Mouse (Mus musculus) hindbrain, embryonic 13.5 days (tissue): Measurements from ENCODE around the gene Comt. TPM values are rescaled to one million over a fixed set of nuclear protein-coding genes. Genes with fewer than 3 reads are reported as not detected.

Source experiments
- ATAC-seq: fragments of 200-750 bp; cut with Nextera tagmentation; 2 replicates; pipeline ENCODE4 v1.8.0; 2017; ENCODE audit warnings: moderate TSS enrichment; ENCODE audit not compliant: low FRiP score
- H3K27ac ChIP-seq: fragments of 300-500 bp; sonication (generic); 2 replicates; pipeline ENCODE4 v1.5.1; 2015; ENCODE audit warnings: inconsistent platforms, mild to moderate bottlenecking, moderate library complexity
- H3K27me3 ChIP-seq: fragments of 300-500 bp; sonication (generic); 2 replicates; pipeline ENCODE4 v1.6.1; 2015; ENCODE audit warnings: mild to moderate bottlenecking, inconsistent platforms
- H3K36me3 ChIP-seq: fragments of 300-500 bp; sonication (generic); 2 replicates; pipeline ENCODE4 v1.6.1; 2015; ENCODE audit warnings: mild to moderate bottlenecking, inconsistent platforms
- H3K4me1 ChIP-seq: fragments of 300-500 bp; sonication (generic); replicated peaks from 2 replicates; pipeline ENCODE4 v1.6.1; 2015; ENCODE audit warnings: inconsistent platforms
- H3K4me2 ChIP-seq: fragments of 300-500 bp; sonication (generic); 2 replicates; pipeline ENCODE4 v1.6.1; 2015; ENCODE audit warnings: inconsistent platforms, mild to moderate bottlenecking, moderate library complexity
- H3K4me3 ChIP-seq: fragments of 300-500 bp; sonication (generic); 2 replicates; pipeline ENCODE4 v1.5.1; 2015; ENCODE audit warnings: mild to moderate bottlenecking, inconsistent platforms
- H3K9ac ChIP-seq: fragments of 300-500 bp; sonication (generic); 2 replicates; pipeline ENCODE4 v1.6.1; 2015; ENCODE audit warnings: mild to moderate bottlenecking, inconsistent platforms
- H3K9me3 ChIP-seq: fragments of 300-500 bp; sonication (generic); 2 replicates; pipeline ENCODE4 v1.6.1; 2016; ENCODE audit warnings: inconsistent platforms
- WGBS: fragments of 180-500 bp; shearing (Covaris S2); methylation state at CpG from one replicate; pipeline ENCODE4 v1.1.7; 2015; 5-methylcytosine and 5-hydroxymethylcytosine counted together
- polyA plus RNA-seq: library from polyadenylated mRNA; unstranded; fragments of >200 nt; fragmentation: Nextera tagmentation; extraction: Ambion mirVana; gene quantifications from 2 replicates; pipeline ENCODE4 v1.2.1, GENCODE M21; 2015

Gene Comt
- polyA plus RNA-seq, 1 experiment from 2014 or later, result 85.9 TPM

DNA sequence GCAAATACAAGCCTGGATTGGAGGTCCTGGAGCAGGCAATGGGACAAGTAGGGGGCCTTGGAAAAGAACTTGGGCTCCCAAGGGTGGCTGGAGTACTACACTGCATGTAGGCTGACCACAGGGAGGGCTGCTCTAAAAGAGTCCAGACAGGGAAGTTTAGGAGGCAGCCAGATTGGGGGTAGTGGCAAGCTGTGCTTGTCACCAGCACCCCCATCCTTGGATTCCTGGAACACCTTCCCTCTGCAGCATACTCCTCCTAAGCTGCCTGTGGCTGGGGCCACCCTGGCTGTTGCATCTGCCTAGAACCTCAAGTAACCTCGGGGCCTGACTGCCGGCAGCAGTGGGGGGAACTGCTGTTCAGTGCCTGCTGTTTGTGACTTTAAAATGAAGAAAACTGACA lies 20.8 kb downstream of the Comt start:
- Histone ChIP-seq H3K9me3 (no peaks in the 10 kb centered on the region), H3K4me1 (peaks cover 53% of the 10 kb centered on the region), H3K9ac (peak overlapping the region; percentile 21; the same call in 1 of the 2 replicates), H3K27me3 (no peaks in the 10 kb centered on the region), H3K27ac (peak overlapping the region; percentile 66), H3K4me3 (no peak overlapping the region), H3K4me2 (no peak overlapping the region), H3K36me3 (peaks cover 82% of the 10 kb centered on the region)
- ATAC-seq, result no peak
- WGBS, result 63% methylated on average over 2 of the region's 2 CpGs

DNA sequence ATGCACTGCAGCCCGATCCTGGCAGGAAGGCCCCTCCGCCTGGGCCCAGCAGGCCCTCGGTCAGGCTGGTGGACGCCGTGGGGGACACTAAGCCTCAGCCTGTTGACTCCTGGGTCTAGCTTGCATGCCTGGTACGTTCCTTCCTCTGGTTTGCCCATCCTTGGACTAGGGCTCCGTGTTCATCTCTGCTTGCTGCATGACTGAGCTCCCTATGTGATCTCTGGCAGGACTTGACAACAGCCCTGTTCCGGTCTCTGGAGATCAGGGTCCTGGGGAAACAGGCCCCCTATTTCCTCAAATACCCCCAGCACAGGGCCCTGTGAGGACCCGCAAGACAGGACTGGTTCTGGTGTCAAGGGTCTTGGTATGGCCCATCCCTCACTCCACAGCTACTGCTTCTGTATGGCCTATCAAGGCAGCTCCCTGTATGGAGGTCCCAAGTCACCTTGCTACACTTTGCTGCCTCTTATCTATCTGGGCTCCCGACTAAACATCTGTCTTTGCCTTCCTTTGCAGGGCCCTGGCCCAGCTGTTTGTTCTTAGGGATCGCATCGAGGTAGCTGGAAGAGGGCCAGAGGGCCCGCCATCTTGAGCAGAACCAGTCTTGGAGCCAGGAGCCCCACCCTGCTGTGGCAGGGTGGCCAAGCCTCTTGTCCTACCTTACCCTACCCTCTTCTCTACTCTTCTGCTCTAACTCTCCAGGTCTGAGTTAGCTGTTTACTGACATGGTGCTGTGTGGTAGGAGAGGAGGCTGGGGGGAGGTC lies 21.4 kb downstream of the Comt start:
- Histone ChIP-seq H3K36me3 (peaks cover 86% of the 10 kb centered on the region), H3K27ac (peak overlapping the region; percentile 66), H3K9ac (peak overlapping the region; percentile 21; the same call in 1 of the 2 replicates), H3K4me3 (no peak overlapping the region), H3K4me2 (no peak overlapping the region), H3K9me3 (no peaks in the 10 kb centered on the region), H3K4me1 (peaks cover 53% of the 10 kb centered on the region), H3K27me3 (no peaks in the 10 kb centered on the region)
- ATAC-seq, result no peak
- WGBS, result 87% methylated on average over 13 of the region's 13 CpGs

DNA sequence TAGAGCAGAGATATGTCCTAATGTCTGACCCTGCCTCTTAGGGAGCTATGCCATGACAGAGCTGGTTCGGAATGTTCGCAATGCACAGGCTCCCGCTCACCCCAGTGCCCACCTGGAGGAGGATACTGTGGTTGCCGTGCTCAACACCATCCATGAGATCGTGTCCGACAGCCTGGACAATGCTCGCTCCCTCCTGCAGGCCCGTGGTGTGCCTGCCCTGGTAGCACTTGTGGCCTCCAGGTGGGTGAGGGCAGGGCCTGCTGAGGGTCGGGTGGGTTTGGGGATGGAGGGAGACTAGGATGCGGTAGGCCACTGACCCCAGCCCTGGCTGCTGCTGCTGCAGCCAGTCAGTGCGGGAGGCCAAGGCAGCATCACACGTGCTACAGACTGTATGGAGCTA lies 23.4 kb downstream of the Comt start:
- 93% methylated on average over 12 of the region's 12 CpGs for WGBS
- H3K4me2 ChIP-seq, result no peak overlapping the region
- H3K36me3 ChIP-seq, result peaks cover 95% of the 10 kb centered on the region
- H3K27me3 ChIP-seq, result 0 out of 2 replicates have a peak, but pooled peaks cover under 1% of the 10 kb centered on the region
- no peak for ATAC-seq
- H3K9me3 ChIP-seq, result no peaks in the 10 kb centered on the region
- no peak overlapping the region for H3K4me3 ChIP-seq
- no peak overlapping the region for H3K9ac ChIP-seq
- no peak overlapping the region for H3K27ac ChIP-seq
- peaks cover 60% of the 10 kb centered on the region for H3K4me1 ChIP-seq

DNA sequence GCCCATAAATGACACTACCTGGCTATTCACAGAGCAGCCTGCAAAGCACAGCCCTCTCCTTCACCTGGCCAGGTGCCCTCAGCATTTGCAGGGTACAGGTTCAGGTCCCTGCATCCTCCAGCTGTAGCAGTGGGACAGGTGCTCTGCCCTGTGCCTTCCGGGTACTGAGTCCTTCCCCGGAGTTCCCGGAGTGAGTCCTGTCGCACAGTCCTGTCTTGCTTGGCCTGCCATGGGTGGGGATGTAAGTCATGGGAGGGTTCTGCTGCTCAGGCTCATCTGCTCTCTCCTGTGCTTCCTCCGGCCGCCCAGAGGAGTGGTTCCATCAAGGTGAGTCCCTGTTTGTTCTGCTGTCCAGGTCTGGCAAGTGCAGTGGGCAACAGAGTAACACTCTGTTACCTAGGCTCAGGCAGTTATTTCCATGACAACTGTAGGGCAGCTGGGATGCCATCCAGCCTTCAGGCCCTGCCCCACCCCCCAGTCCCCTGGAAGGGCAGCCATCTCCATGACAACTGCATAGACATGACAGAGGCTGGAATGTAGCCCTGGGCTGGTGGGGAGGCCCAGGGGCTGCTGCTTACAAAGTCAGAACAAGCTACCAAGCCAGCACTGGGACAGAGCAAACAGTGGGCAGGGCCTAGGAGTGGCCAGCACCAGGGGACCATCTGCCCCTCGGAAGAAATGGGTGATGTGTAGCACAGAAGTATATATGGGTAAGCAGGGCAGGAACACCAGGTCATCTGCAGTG lies 26.0 kb downstream of the Comt start:
- peak; percentile 77 for ATAC-seq
- Histone ChIP-seq H3K4me2 (peak overlapping the region; percentile 1; the same call in 1 of the 2 replicates), H3K4me1 (peaks cover 62% of the 10 kb centered on the region), H3K27me3 (0 out of 2 replicates have a peak, but pooled peaks cover 3% of the 10 kb centered on the region), H3K36me3 (peaks cover 89% of the 10 kb centered on the region), H3K9ac (peak overlapping the region; percentile 61), H3K9me3 (no peaks in the 10 kb centered on the region), H3K4me3 (no peak overlapping the region), H3K27ac (peak overlapping the region; percentile 80)
- 22% methylated on average over 7 of the region's 7 CpGs for WGBS

DNA sequence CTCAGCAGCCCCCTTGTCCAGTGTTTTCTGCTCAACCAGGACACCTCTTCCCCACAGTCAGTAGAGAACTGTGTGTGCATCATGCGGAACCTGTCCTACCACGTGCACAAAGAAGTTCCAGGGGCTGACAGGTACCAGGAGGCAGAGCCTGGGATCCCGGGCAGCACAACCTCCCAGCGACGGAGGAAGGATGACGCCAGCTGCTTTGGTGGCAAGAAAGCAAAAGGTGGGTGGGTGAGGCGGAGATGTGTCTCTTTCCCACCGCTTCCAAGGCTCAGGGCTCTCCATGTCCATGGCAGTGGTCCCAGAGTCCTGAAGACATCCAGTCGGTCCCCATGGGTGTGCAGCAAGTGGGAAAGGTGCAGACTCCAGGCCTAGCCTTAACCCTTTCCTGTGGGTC lies 26.6 kb downstream of the Comt start:
- Histone ChIP-seq H3K9ac (peak overlapping the region; percentile 61), H3K27me3 (0 out of 2 replicates have a peak, but pooled peaks cover 3% of the 10 kb centered on the region), H3K27ac (peak overlapping the region; percentile 80), H3K4me1 (peaks cover 63% of the 10 kb centered on the region), H3K4me2 (peak overlapping the region; percentile 1; the same call in 1 of the 2 replicates), H3K9me3 (no peaks in the 10 kb centered on the region), H3K36me3 (peaks cover 83% of the 10 kb centered on the region), H3K4me3 (no peak overlapping the region)
- ATAC-seq, result no peak
- 44% methylated on average over 9 of the region's 9 CpGs for WGBS

DNA sequence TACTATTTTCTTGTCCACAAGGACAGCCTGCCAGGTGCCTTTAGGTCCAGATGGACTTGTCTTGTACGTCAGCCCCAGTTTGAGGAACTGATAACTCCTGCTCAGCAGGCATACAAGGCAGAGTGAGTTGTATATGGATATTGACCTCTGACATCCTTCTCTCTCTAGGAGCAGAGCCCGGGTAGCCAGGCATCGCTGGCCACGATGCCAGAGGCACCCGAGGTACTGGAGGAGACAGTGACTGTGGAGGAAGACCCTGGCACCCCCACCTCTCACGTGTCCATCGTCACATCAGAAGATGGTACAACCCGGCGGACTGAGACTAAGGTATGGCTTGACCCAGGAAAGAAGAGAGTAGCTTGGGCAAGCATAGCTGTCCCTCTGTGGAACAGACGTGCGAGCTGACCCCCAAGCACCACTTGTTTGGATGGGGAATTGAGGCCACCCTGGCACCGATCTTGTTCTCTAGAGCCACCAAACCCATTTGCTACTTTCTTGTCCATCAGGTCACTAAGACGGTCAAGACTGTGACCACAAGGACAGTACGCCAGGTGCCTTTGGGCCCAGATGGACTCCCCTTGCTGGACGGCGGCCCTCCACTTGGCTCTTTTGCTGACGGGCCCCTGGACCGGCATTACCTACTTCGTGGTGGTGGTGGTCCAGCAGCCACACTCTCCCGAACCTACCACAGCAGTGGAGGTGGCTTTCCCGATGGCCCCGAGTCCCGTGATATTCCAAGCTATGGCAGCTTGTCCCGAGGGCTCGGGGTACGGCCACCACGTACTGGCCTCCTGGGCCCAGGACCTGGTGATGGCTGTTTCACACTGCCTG lies 29.6 kb downstream of the Comt start:
- Histone ChIP-seq H3K9me3 (no peaks in the 10 kb centered on the region), H3K9ac (no peak overlapping the region), H3K27ac (0 out of 2 replicates have a peak overlapping the region, but pooled peaks have one; percentile 91), H3K4me3 (no peak overlapping the region), H3K27me3 (0 out of 2 replicates have a peak, but pooled peaks cover 3% of the 10 kb centered on the region), H3K4me2 (no peak overlapping the region), H3K4me1 (peaks cover 81% of the 10 kb centered on the region), H3K36me3 (peaks cover 53% of the 10 kb centered on the region)
- whole genome bisulfite sequencing, result 95% methylated on average over 27 of the region's 27 CpGs
- ATAC-seq, result no peak

DNA sequence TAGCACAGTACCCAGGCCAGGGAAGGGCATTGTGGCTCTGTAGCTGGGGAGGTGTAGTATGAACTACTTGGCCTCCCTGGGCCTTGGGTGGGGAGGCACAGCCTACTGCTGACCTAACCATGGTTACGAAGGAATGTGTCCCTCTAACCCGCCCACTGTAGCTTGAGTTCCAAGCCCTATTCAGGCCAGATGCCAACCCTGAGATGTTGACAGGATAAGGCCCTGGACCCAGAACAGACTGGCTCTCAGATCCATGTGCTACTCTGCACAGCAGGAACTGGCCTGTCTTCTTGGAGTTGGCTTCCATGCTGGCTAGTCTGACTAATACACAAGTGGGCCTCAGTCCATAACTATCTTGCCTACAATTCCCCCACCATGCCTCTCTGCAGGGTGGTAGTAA lies 30.5 kb downstream of the Comt start:
- peaks cover 76% of the 10 kb centered on the region for H3K4me1 ChIP-seq
- peaks cover 44% of the 10 kb centered on the region for H3K36me3 ChIP-seq
- peak overlapping the region; percentile 27 for H3K4me2 ChIP-seq
- WGBS, result 47% methylated on average over 2 of the region's 2 CpGs
- H3K27me3 ChIP-seq, result 0 out of 2 replicates have a peak, but pooled peaks cover 3% of the 10 kb centered on the region
- ATAC-seq, result no peak
- no peaks in the 10 kb centered on the region for H3K9me3 ChIP-seq
- peak overlapping the region; percentile 43; the same call in 1 of the 2 replicates for H3K9ac ChIP-seq
- peak overlapping the region; percentile 91 for H3K27ac ChIP-seq
- H3K4me3 ChIP-seq, result no peak overlapping the region

DNA sequence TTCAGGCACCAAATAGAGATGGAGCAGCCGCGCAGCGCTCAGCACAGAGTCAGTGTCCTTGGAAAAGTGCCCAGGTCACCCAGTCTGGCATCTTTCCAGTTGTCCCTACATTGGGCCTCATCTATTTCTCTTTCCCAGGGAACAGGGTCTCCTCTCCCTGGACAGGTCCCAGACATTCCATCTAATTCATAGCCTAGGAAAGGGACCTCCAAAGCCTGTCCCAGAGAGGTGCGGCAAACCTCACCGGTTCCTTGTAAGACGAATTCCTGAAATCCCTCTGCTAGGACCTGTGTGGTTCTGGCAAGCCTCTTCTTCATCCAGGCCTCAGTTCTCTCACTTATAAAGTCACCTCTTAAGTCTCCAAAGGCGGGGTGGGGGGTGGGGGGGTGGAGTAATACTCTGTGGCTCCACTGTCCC lies 31.0 kb downstream of the Comt start:
- H3K4me1 ChIP-seq, result peaks cover 71% of the 10 kb centered on the region
- H3K36me3 ChIP-seq, result peaks cover 41% of the 10 kb centered on the region
- WGBS, result 26% methylated on average over 6 of the region's 7 CpGs
- H3K27me3 ChIP-seq, result 0 out of 2 replicates have a peak, but pooled peaks cover 3% of the 10 kb centered on the region
- no peak overlapping the region for H3K4me3 ChIP-seq
- peak overlapping the region; percentile 91 for H3K27ac ChIP-seq
- peak overlapping the region; percentile 43; the same call in 1 of the 2 replicates for H3K9ac ChIP-seq
- peak overlapping the region; percentile 88 for H3K4me2 ChIP-seq
- ATAC-seq, result peak; percentile 12; the same call in 1 of the 2 replicates
- H3K9me3 ChIP-seq, result no peaks in the 10 kb centered on the region

DNA sequence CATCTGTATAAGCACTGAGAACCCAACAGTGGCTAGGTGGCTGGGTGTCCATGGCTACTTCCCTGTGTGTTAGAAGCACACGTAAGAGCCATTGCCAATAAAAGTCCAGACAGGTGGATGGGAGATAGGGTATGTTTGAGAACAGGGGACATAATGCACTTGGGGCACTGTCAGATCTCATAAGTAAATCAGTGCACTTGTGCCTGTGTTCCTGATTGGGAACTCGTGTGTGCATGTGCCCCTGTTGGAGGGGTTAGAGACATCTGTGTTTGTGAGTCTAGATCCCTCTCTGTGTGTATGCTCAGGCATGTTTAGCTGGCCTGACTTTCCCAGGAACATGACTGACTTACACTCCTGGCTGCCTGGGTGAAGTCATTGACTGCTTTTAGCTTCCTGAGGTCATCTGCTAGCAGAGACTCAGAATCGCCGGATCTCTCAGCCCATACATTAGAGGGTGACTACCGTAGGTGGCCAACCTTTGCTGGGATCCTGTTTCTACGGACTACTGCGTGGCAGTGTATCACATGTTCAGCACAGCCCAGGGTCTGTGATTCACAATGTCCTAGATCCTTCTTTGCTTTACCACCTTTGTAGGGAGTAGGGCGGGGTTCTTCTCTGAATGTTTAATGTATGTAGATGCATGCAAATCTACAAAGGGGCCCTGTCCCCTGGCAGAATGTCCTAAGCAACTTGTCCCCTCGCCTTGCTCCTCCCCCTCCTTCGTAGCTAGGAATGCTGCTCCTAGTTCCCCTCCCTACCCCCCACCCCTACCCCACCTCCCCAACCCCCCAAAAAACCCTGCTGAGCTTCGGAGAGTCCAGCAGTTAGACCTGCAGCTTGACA lies 31.7 kb downstream of the Comt start:
- H3K4me3 ChIP-seq, result peak overlapping the region; percentile 5; the same call in 1 of the 2 replicates
- H3K9ac ChIP-seq, result peak overlapping the region; percentile 47
- ATAC-seq, result peak; percentile 12; the same call in 1 of the 2 replicates

DNA sequence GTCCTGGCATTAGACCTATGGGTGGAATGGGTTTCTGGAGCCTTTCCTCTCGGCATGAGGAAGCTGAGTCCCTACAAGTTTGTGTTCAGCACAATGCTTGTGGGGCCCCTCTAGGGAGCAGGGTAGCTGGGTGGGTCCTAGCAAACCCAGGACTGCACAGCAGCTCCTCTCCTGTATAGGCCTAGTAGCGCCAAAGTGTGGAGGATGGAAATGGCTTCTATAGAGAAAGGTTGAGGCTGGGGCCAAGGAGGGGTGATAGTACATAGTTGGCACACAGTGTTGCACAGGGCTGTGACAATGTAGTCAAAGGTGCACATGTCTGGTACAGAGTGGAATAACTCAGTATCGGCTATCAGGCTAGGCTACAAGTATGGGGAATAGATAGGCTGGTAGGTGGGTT lies 32.6 kb downstream of the Comt start:
- WGBS, result 63% methylated on average over 3 of the region's 3 CpGs
- H3K4me1 ChIP-seq, result peaks cover 66% of the 10 kb centered on the region
- peak overlapping the region; percentile 88 for H3K4me2 ChIP-seq
- peak overlapping the region; percentile 92 for H3K9ac ChIP-seq
- H3K27me3 ChIP-seq, result 0 out of 2 replicates have a peak, but pooled peaks cover 3% of the 10 kb centered on the region
- no peak for ATAC-seq
- peak overlapping the region; percentile 64 for H3K4me3 ChIP-seq
- no peaks in the 10 kb centered on the region for H3K9me3 ChIP-seq
- H3K27ac ChIP-seq, result peak overlapping the region; percentile 91
- peaks cover 40% of the 10 kb centered on the region for H3K36me3 ChIP-seq

More for the DNA sequence above, 31.7 kb downstream of the Comt start:
- H3K4me1 ChIP-seq, result peaks cover 68% of the 10 kb centered on the region
- 12% methylated on average over 11 of the region's 11 CpGs for WGBS
- 0 out of 2 replicates have a peak, but pooled peaks cover 3% of the 10 kb centered on the region for H3K27me3 ChIP-seq
- H3K27ac ChIP-seq, result peak overlapping the region; percentile 91
- peaks cover 41% of the 10 kb centered on the region for H3K36me3 ChIP-seq
- H3K9me3 ChIP-seq, result no peaks in the 10 kb centered on the region
- H3K4me2 ChIP-seq, result peak overlapping the region; percentile 88

DNA sequence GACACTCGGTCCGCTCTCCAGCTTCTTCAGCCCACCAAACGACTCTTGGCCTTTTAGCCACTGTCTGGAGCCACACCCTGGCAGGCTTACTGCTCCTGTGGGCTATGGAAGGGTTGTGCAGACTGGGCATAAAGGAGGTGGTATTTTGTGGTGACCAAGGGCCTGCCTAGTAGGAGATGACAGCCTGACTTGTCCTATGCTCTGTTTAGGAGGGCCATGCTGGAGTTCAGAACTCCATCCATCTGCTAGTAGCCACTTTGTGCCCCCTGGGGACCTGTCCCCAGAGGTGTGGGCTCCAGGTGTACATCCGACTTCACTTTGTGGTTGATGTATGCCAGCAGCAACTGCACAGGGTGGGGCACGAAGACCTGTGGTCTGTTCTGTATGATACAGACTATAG lies 33.1 kb downstream of the Comt start:
- Histone ChIP-seq H3K27ac (peak overlapping the region; percentile 91), H3K9me3 (no peaks in the 10 kb centered on the region), H3K36me3 (peaks cover 35% of the 10 kb centered on the region), H3K4me3 (peak overlapping the region; percentile 64), H3K4me2 (peak overlapping the region; percentile 88), H3K9ac (peak overlapping the region; percentile 92), H3K4me1 (peaks cover 66% of the 10 kb centered on the region), H3K27me3 (0 out of 2 replicates have a peak, but pooled peaks cover 3% of the 10 kb centered on the region)
- 43% methylated on average over 5 of the region's 5 CpGs for WGBS
- no peak for ATAC-seq
